Mouse (Mus musculus) myocyte (in vitro differentiated cells): ENCODE measurements around the gene Ceacam9. TPM values are rescaled to one million over a fixed set of nuclear protein-coding genes. Genes with fewer than 3 reads are reported as not detected.
A peak's percentile ranks its signal among the peaks of the same experiment; 100 is the strongest.

ENCODE experiments used
- H3K27me3 ChIP-seq: one replicate; pipeline ENCODE4 v1.6.1; 2011; ENCODE audit not compliant: control insufficient read depth, insufficient read depth, insufficient read length
- H3K36me3 ChIP-seq: one replicate; pipeline ENCODE4 v1.6.1; 2011; ENCODE audit not compliant: control insufficient read depth, insufficient read depth
- H3K4me2 ChIP-seq: one replicate; pipeline ENCODE4 v1.6.1; 2011; ENCODE audit warnings: low read depth, control low read depth
- H3K4me3 ChIP-seq: one replicate; pipeline ENCODE4 v1.5.1; 2011; ENCODE audit warnings: mild to moderate bottlenecking, control low read depth, moderate library complexity
- H3K79me2 ChIP-seq: one replicate; pipeline ENCODE4 v1.6.1; 2011; ENCODE audit not compliant: control insufficient read depth, insufficient read depth
- H3ac ChIP-seq: one replicate; pipeline ENCODE4 v1.6.1; 2011; ENCODE audit not compliant: control insufficient read depth, insufficient read length
- CEBPB ChIP-seq: IDR thresholded peaks from 2 replicates; pipeline ENCODE4 v1.6.1; 2011; ENCODE audit warnings: mild to moderate bottlenecking, moderate library complexity; ENCODE audit not compliant: poor library complexity, insufficient read depth, severe bottlenecking
- E2F4 ChIP-seq: IDR thresholded peaks from one replicate; pipeline ENCODE4 v1.6.1; 2011; ENCODE audit warnings: mild to moderate bottlenecking, control low read depth, moderate library complexity; ENCODE audit not compliant: insufficient read depth
- MAX ChIP-seq: IDR thresholded peaks from one replicate; pipeline ENCODE4 v1.6.1; 2011; ENCODE audit warnings: low read depth, mild to moderate bottlenecking, control low read depth
- MYOD1 ChIP-seq, 3 experiments: IDR thresholded peaks; one replicate each; pipeline ENCODE4 v1.6.1; 2011; ENCODE audit warnings: control low read depth in 2 of 3, low read depth in 2 of 3, mild to moderate bottlenecking in 2 of 3, moderate library complexity in 1 of 3; ENCODE audit not compliant: insufficient read length in 2 of 3, control insufficient read depth in 1 of 3
- MYOG ChIP-seq, 3 experiments: IDR thresholded peaks; one replicate each; pipeline ENCODE4 v1.6.1; 2011; ENCODE audit warnings: control low read depth in 2 of 3, low read depth in 2 of 3, mild to moderate bottlenecking in 2 of 3; ENCODE audit not compliant: insufficient read length in 2 of 3, control insufficient read depth in 1 of 3, insufficient read depth in 1 of 3
- POLR2A ChIP-seq: IDR thresholded peaks from one replicate; pipeline ENCODE4 v1.6.1; 2011; ENCODE audit warnings: low read depth, mild to moderate bottlenecking, control low read depth, moderate library complexity; ENCODE audit not compliant: insufficient read length
- POLR2AphosphoS2 ChIP-seq: IDR thresholded peaks from one replicate; pipeline ENCODE4 v1.6.1; 2011; ENCODE audit warnings: low read depth, control low read depth; ENCODE audit not compliant: insufficient read length
- REST ChIP-seq: IDR thresholded peaks from one replicate; pipeline ENCODE4 v1.6.1; 2011; ENCODE audit warnings: mild to moderate bottlenecking, control low read depth, moderate library complexity; ENCODE audit not compliant: insufficient read depth, insufficient read length
- SRF ChIP-seq: IDR thresholded peaks from one replicate; pipeline ENCODE4 v1.6.1; 2011; ENCODE audit warnings: low read depth; ENCODE audit not compliant: control insufficient read depth, insufficient read length
- TCF12 ChIP-seq: IDR thresholded peaks from one replicate; pipeline ENCODE4 v1.6.1; 2011; ENCODE audit warnings: mild to moderate bottlenecking, control low read depth; ENCODE audit not compliant: poor library complexity, insufficient read depth, severe bottlenecking
- TCF3 ChIP-seq: IDR thresholded peaks from one replicate; pipeline ENCODE4 v1.6.1; 2011; ENCODE audit warnings: low read depth, control low read depth; ENCODE audit not compliant: insufficient read length
- USF1 ChIP-seq: IDR thresholded peaks from one replicate; pipeline ENCODE4 v1.6.1; 2011; ENCODE audit warnings: low read depth, mild to moderate bottlenecking, control low read depth, moderate library complexity
- polyA plus RNA-seq: library from polyadenylated mRNA; unstranded; fragments of >200 nt; fragmentation: generic; extraction: Trizol; gene quantifications from one replicate; pipeline ENCODE4 v1.2.1, GENCODE M21; 2012; ENCODE audit warnings: missing spikeins

The Ceacam9 gene
- polyA plus RNA-seq, 1 experiment = not detected

- Histone ChIP-seq H3K4me2 (no peak overlapping the region), H3K36me3 (no peaks in the 10 kb centered on the region), H3K4me3 (no peak overlapping the region), H3ac (no peak overlapping the region), H3K27me3 (no peaks in the 10 kb centered on the region), H3K79me2 (no peaks in the 10 kb centered on the region)
- no peak for TF ChIP-seq POLR2A
- TF ChIP-seq MYOD1 (IDR thresholded peaks at IDR 0.05; ENCODE audit: control insufficient read depth in 1 of 3, insufficient read length in 2 of 3, low read depth in 2 of 3) = no peak
- no peak for TF ChIP-seq CEBPB
- no peak for TF ChIP-seq USF1
- no peak for TF ChIP-seq POLR2AphosphoS2
- TF ChIP-seq MYOG (IDR thresholded peaks at IDR 0.05; ENCODE audit: control insufficient read depth in 1 of 3, insufficient read depth in 1 of 3, insufficient read length in 2 of 3, low read depth in 2 of 3) = no peak
- TF ChIP-seq TCF12 = no peak
- TF ChIP-seq MAX = no peak
- no peak for TF ChIP-seq E2F4
- TF ChIP-seq REST = no peak
- no peak for TF ChIP-seq TCF3
Observed at GRCm38 (mm10) chr7:16689196-16689595, 32.5 kb upstream of the Ceacam9 start.

GRCm38 (mm10) chr7:16695025-16695424, 26.7 kb upstream of the Ceacam9 start:
- no peak overlapping the region for H3K4me3 ChIP-seq
- no peaks in the 10 kb centered on the region for H3K79me2 ChIP-seq

GRCm38 (mm10) chr7:16699042-16699441, 22.7 kb upstream of the Ceacam9 start:
- no peaks in the 10 kb centered on the region for H3K27me3 ChIP-seq
- TF ChIP-seq MAX (no peak), MYOG (IDR thresholded peaks at IDR 0.05; ENCODE audit: control insufficient read depth in 1 of 3, insufficient read depth in 1 of 3, insufficient read length in 2 of 3, low read depth in 2 of 3) (no peak), SRF (no peak)

More at GRCm38 (mm10) chr7:16695025-16695424, 26.7 kb upstream of the Ceacam9 start:
- Histone ChIP-seq H3ac (no peak overlapping the region), H3K36me3 (no peaks in the 10 kb centered on the region), H3K4me2 (no peak overlapping the region), H3K27me3 (no peaks in the 10 kb centered on the region)
- TF ChIP-seq MYOD1 (IDR thresholded peaks at IDR 0.05; ENCODE audit: control insufficient read depth in 1 of 3, insufficient read length in 2 of 3, low read depth in 2 of 3) (no peak), MYOG (IDR thresholded peaks at IDR 0.05; ENCODE audit: control insufficient read depth in 1 of 3, insufficient read depth in 1 of 3, insufficient read length in 2 of 3, low read depth in 2 of 3) (no peak), MAX (no peak), CEBPB (no peak), USF1 (no peak), TCF12 (no peak), REST (no peak), SRF (no peak), TCF3 (no peak), E2F4 (no peak)

GRCm38 (mm10) chr7:16700583-16700982, 21.1 kb upstream of the Ceacam9 start:
- Histone ChIP-seq H3K4me2 (no peak overlapping the region), H3K79me2 (no peaks in the 10 kb centered on the region), H3K27me3 (no peaks in the 10 kb centered on the region), H3K36me3 (no peaks in the 10 kb centered on the region), H3K4me3 (no peak overlapping the region), H3ac (no peak overlapping the region)
- TF ChIP-seq MYOG (IDR thresholded peaks at IDR 0.05; ENCODE audit: control insufficient read depth in 1 of 3, insufficient read depth in 1 of 3, insufficient read length in 2 of 3, low read depth in 2 of 3) = no peak
- TF ChIP-seq POLR2A = no peak
- TF ChIP-seq MYOD1 (IDR thresholded peaks at IDR 0.05; ENCODE audit: control insufficient read depth in 1 of 3, insufficient read length in 2 of 3, low read depth in 2 of 3) = no peak
- TF ChIP-seq TCF12 = no peak
- TF ChIP-seq MAX = no peak
- no peak for TF ChIP-seq POLR2AphosphoS2
- TF ChIP-seq CEBPB = no peak
- no peak for TF ChIP-seq REST
- no peak for TF ChIP-seq USF1
- TF ChIP-seq E2F4 = no peak

More at GRCm38 (mm10) chr7:16699042-16699441, 22.7 kb upstream of the Ceacam9 start:
- no peaks in the 10 kb centered on the region for H3K79me2 ChIP-seq
- no peak overlapping the region for H3K4me2 ChIP-seq
- no peak overlapping the region for H3K4me3 ChIP-seq
- no peak overlapping the region for H3ac ChIP-seq
- H3K36me3 ChIP-seq = no peaks in the 10 kb centered on the region

GRCm38 (mm10) chr7:16706385-16706784, 15.3 kb upstream of the Ceacam9 start:
- Histone ChIP-seq H3K79me2 (no peaks in the 10 kb centered on the region), H3K36me3 (no peaks in the 10 kb centered on the region), H3K27me3 (no peaks in the 10 kb centered on the region), H3ac (no peak overlapping the region), H3K4me2 (peak overlapping the region; percentile 59), H3K4me3 (no peak overlapping the region)
- TF ChIP-seq MYOD1 (IDR thresholded peaks at IDR 0.05; ENCODE audit: control insufficient read depth in 1 of 3, insufficient read length in 2 of 3, low read depth in 2 of 3) (peak in 1 of 3 experiments; percentile 9), MAX (no peak)
